Mouse (Mus musculus): ENCODE measurements around the gene Ccnb1ip1. TPM values are rescaled to one million over a fixed set of nuclear protein-coding genes. Genes with fewer than 3 reads are reported as not detected.
"Not testable (repeated sequence)": the region's sequence is repeated elsewhere in the genome, so short reads cannot be mapped to it uniquely, and the experiment has no call there.

Ccnb1ip1 gene
- polyA plus RNA-seq, 1 experiment, result not detected

DNA sequence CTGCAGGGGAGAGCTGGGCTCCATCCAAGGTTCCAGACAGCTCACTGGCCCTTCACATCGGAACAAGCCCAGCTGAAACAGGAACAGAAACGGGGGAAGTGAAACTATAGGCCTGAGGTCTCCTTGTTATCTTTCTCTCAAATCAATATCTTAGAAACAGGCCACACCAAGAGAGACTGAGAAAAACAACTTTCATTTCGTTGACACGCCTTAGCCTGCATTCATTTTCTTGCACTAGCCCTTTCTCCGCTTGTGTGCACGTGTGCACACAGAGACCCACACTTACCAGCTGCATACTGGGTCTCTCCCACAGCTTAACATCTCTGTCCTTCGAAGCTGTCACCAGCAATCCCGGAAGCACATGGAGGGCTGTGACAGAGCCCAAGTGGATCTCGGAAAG lies 16.7 kb upstream of the Ccnb1ip1 start:
- peak overlapping the region; percentile 91 for H3K27ac ChIP-seq (ENCODE audit: insufficient read depth, low read length)
- H3K36me3 ChIP-seq (ENCODE audit: control insufficient read depth, insufficient read depth, low read length), result peaks cover 28% of the 10 kb centered on the region
- H3K4me3 ChIP-seq (ENCODE audit: extremely low read depth, insufficient read depth, insufficient read length), result peak overlapping the region; percentile 35
- DNase-seq (ENCODE audit: low read depth in 1 of 2, low spot score in 2 of 2), result peak; percentile 30 to 61
- H3K27me3 ChIP-seq (ENCODE audit: control insufficient read depth, insufficient read depth, low read length), result no peaks in the 10 kb centered on the region
- peaks cover 14% of the 10 kb centered on the region; the same call in 1 of the 2 replicates for H3K4me1 ChIP-seq (ENCODE audit: control insufficient read depth, insufficient read depth, insufficient read length)
- 13% methylated on average over 9 of the region's 9 CpGs for WGBS
- TF ChIP-seq POLR2A (IDR thresholded peaks at IDR 0.05; ENCODE audit: low read depth, low read length) (no peak), CTCF (IDR thresholded peaks at IDR 0.05; ENCODE audit: extremely low read depth, insufficient read depth, insufficient read length, insufficient replicate concordance) (no peak)

DNA sequence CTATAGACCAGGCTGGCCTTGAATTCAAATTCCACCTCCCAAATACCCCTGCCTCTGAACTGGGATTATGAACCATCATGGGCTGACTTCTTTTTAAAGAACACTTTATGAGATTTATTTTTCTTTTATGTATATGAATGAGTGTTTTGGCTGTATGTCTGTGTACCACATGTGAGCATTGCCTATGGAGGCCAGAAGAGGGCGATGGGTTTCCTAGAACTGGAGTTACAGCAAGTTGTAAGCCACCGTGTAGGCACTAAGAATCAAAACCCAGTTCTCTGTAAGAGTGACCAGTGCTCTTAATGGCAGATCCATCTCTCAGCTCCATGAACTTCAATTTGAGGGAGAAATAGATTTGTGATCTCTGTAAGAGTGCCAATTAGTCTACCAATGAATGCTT lies 15.7 kb upstream of the Ccnb1ip1 start:
- Histone ChIP-seq H3K27ac (ENCODE audit: insufficient read depth, low read length) (peak overlapping the region; percentile 91; the same call in 1 of the 2 replicates), H3K27me3 (ENCODE audit: control insufficient read depth, insufficient read depth, low read length) (no peaks in the 10 kb centered on the region), H3K4me3 (ENCODE audit: extremely low read depth, insufficient read depth, insufficient read length) (no peak overlapping the region), H3K36me3 (ENCODE audit: control insufficient read depth, insufficient read depth, low read length) (peaks cover 25% of the 10 kb centered on the region), H3K4me1 (ENCODE audit: control insufficient read depth, insufficient read depth, insufficient read length) (peaks cover 14% of the 10 kb centered on the region; the same call in 1 of the 2 replicates)
- TF ChIP-seq POLR2A (IDR thresholded peaks at IDR 0.05; ENCODE audit: low read depth, low read length) (no peak), CTCF (IDR thresholded peaks at IDR 0.05; ENCODE audit: extremely low read depth, insufficient read depth, insufficient read length, insufficient replicate concordance) (no peak)
- WGBS, result 79% methylated on average over 2 of the region's 2 CpGs
- no peak for DNase-seq (ENCODE audit: low read depth in 1 of 2, low spot score in 2 of 2)

DNA sequence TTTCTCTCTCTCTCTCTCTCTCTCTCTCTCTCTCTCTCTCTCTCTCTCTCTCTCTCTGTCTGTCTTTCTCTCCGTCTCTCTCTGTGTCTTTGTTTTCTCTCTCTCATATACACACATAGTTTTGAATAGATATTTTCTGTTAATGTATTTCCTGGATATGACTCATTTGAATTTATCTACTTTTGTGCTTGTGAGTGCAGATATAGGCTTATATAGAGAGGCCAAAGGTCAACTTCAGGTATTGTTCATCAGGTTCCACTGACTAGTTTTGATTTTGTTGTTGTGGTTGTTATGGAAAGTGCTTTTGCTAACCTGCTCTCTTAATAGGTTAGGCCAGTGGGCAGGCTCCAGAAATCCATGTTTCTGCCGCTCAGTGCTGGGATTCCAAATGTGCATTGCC lies 5.5 kb upstream of the Ccnb1ip1 start:
- H3K4me3 ChIP-seq (ENCODE audit: extremely low read depth, insufficient read depth, insufficient read length), result no peak overlapping the region
- peaks cover 33% of the 10 kb centered on the region for H3K36me3 ChIP-seq (ENCODE audit: control insufficient read depth, insufficient read depth, low read length)
- DNase-seq (ENCODE audit: low read depth in 1 of 2, low spot score in 2 of 2), result no peak
- 85% methylated on average over 2 of the region's 2 CpGs for WGBS
- H3K4me1 ChIP-seq (ENCODE audit: control insufficient read depth, insufficient read depth, insufficient read length), result no peaks in the 10 kb centered on the region
- no peak overlapping the region for H3K27ac ChIP-seq (ENCODE audit: insufficient read depth, low read length)
- no peaks in the 10 kb centered on the region for H3K27me3 ChIP-seq (ENCODE audit: control insufficient read depth, insufficient read depth, low read length)
- TF ChIP-seq CTCF (IDR thresholded peaks at IDR 0.05; ENCODE audit: extremely low read depth, insufficient read depth, insufficient read length, insufficient replicate concordance) (no peak), POLR2A (IDR thresholded peaks at IDR 0.05; ENCODE audit: low read depth, low read length) (no peak)

DNA sequence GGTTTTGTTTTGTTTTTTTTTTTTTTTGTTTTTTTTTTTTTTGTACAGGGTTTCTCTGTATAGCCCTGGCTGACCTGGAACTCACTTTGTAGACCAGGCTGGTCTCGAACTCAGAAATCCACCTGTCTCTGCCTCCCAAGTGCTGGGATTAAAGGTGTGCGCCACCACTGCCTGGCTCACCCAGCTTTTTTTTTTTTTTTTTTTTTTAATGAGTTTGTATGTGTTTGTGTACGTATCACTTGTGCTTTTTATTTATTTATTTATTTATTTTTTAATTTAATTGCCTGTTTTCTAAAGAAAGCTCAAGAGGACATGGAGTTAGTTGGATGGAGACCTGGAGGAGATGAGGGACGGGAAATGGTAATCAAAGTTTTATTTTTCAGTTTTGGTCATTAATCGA lies 1.1 kb downstream of the Ccnb1ip1 start:
- not testable (repeated sequence) for H3K27ac ChIP-seq (ENCODE audit: insufficient read depth, low read length); DNase-seq (ENCODE audit: low read depth in 1 of 2, low spot score in 2 of 2); H3K27me3 ChIP-seq (ENCODE audit: control insufficient read depth, insufficient read depth, low read length); H3K36me3 ChIP-seq (ENCODE audit: control insufficient read depth, insufficient read depth, low read length); H3K4me3 ChIP-seq (ENCODE audit: extremely low read depth, insufficient read depth, insufficient read length); H3K4me1 ChIP-seq (ENCODE audit: control insufficient read depth, insufficient read depth, insufficient read length)
- WGBS, result 85% methylated on average over 5 of the region's 5 CpGs

DNA sequence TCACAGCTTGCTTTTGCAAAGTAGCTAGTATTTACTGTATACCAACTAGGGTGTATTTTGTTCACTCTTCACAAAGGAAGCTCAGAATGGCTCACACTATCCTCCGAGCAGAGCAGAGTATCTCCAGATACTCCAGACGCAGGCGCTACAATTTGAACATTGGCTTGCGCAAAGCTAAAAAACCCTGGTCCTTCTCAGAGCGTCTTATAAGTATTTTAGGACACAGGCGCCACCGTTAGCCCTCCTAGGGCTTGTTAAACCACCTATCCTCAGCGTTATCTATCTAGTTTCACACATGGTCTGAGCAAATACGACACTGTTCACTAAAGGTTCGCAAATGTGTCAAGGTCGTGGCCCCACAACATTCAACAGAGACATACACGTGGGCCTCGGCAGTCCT lies 2.8 kb downstream of the Ccnb1ip1 start:
- DNase-seq (ENCODE audit: low read depth in 1 of 2, low spot score in 2 of 2), result no peak
- H3K4me3 ChIP-seq (ENCODE audit: extremely low read depth, insufficient read depth, insufficient read length), result no peak overlapping the region
- WGBS, result 92% methylated on average over 13 of the region's 13 CpGs
- no peak overlapping the region for H3K27ac ChIP-seq (ENCODE audit: insufficient read depth, low read length)
- no peaks in the 10 kb centered on the region for H3K27me3 ChIP-seq (ENCODE audit: control insufficient read depth, insufficient read depth, low read length)
- no peaks in the 10 kb centered on the region for H3K4me1 ChIP-seq (ENCODE audit: control insufficient read depth, insufficient read depth, insufficient read length)
- no peak for TF ChIP-seq POLR2A (IDR thresholded peaks at IDR 0.05; ENCODE audit: low read depth, low read length)
- TF ChIP-seq CTCF (IDR thresholded peaks at IDR 0.05; ENCODE audit: extremely low read depth, insufficient read depth, insufficient read length, insufficient replicate concordance), result no peak
- no peaks in the 10 kb centered on the region for H3K36me3 ChIP-seq (ENCODE audit: control insufficient read depth, insufficient read depth, low read length)

DNA sequence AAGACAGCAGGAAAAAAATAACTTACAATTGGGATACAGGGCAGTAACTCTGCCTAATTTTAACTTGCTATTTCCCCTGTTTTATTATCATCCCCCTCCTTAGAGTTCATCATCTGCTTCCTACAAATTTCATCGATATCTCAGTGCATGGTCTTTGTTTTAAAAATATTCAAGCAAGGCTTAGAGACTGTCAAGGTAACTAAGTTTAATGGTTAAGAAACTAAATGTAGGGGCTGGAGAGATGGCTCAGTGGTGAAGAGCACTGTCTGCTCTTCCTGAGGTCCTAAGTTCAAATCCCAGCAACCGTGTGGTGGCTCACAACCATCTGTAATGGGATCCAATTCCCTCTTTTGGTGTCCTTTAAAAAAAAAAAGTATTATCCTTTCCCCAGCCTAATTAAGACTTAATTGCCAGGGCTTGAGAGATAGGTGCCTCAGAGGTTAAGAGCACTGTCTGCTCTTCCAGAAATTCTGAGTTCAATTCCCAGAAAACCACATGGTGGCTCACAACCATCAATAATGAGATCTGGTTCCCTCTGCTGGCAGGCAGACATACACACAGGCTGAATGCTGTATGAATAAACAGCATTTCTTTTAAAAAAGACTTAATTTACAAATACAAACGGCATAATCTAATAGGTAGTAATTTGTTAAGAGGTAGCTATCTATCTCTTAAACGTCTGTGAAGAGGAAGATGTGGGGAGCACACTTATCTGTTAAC lies 4.5 kb downstream of the Ccnb1ip1 start:
- 54% methylated on average over 4 of the region's 4 CpGs for WGBS
- no peak overlapping the region for H3K27ac ChIP-seq (ENCODE audit: insufficient read depth, low read length)
- DNase-seq (ENCODE audit: low read depth in 1 of 2, low spot score in 2 of 2), result no peak
- H3K36me3 ChIP-seq (ENCODE audit: control insufficient read depth, insufficient read depth, low read length), result no peaks in the 10 kb centered on the region
- H3K4me3 ChIP-seq (ENCODE audit: extremely low read depth, insufficient read depth, insufficient read length), result no peak overlapping the region
- H3K27me3 ChIP-seq (ENCODE audit: control insufficient read depth, insufficient read depth, low read length), result no peaks in the 10 kb centered on the region
- TF ChIP-seq CTCF (IDR thresholded peaks at IDR 0.05; ENCODE audit: extremely low read depth, insufficient read depth, insufficient read length, insufficient replicate concordance) (no peak), POLR2A (IDR thresholded peaks at IDR 0.05; ENCODE audit: low read depth, low read length) (no peak)
- no peaks in the 10 kb centered on the region for H3K4me1 ChIP-seq (ENCODE audit: control insufficient read depth, insufficient read depth, insufficient read length)

DNA sequence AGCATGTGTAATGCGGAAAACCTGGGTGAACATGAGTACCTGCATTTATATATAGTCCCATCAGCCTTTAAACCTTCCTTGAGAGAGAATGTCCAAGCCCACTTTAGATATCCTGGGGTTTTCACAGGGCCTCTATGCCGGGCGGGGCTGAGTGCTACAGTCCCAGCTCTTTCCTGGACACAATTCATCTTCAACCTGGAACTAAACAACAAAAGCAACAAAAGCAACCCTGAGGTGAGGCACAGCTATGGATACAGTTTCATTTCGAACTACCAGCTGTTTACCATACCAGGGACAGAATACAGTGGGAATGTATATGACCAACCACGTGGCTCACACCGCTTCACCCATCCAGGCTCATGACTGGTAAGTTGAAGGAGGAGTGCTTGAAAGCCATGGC lies 5.1 kb downstream of the Ccnb1ip1 start:
- no peaks in the 10 kb centered on the region for H3K4me1 ChIP-seq (ENCODE audit: control insufficient read depth, insufficient read depth, insufficient read length)
- H3K27me3 ChIP-seq (ENCODE audit: control insufficient read depth, insufficient read depth, low read length), result no peaks in the 10 kb centered on the region
- no peak overlapping the region for H3K4me3 ChIP-seq (ENCODE audit: extremely low read depth, insufficient read depth, insufficient read length)
- WGBS, result 89% methylated on average over 6 of the region's 6 CpGs
- no peak overlapping the region for H3K27ac ChIP-seq (ENCODE audit: insufficient read depth, low read length)
- H3K36me3 ChIP-seq (ENCODE audit: control insufficient read depth, insufficient read depth, low read length), result no peaks in the 10 kb centered on the region
- no peak for DNase-seq (ENCODE audit: low read depth in 1 of 2, low spot score in 2 of 2)
- no peak for TF ChIP-seq CTCF (IDR thresholded peaks at IDR 0.05; ENCODE audit: extremely low read depth, insufficient read depth, insufficient read length, insufficient replicate concordance)
- no peak for TF ChIP-seq POLR2A (IDR thresholded peaks at IDR 0.05; ENCODE audit: low read depth, low read length)
